Mouse (Mus musculus): ENCODE data around the gene Uqcc1. TPM values are rescaled to one million over a fixed set of nuclear protein-coding genes. Genes with fewer than 3 reads are reported as not detected.

Gene Uqcc1
- polyA plus RNA-seq, 1 experiment, result 30.0 TPM

DNA sequence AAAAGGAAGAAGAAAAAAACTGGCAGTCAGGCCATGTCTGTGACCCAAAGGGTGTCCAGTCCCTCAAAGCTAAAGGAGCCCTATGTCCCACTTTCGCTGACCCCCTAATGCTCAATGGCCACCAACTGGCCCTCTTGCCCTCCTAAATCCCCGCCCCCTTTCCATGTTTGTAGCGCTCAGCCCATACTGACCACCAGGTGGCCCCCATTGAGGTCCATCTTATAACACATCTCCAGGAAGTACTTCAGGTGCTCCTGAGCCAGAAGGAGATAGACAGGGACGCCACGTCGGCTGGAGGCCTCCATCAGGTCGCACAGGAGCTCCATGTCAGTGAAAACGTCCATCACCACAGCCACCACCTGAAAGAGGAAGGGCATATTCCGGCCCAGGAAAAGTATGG, 98.8 kb downstream of the Uqcc1 start:
- Histone ChIP-seq H3K36me3 (ENCODE audit: control insufficient read depth, insufficient read depth, low read length) (no peaks in the 10 kb centered on the region), H3K4me3 (ENCODE audit: control insufficient read depth, insufficient read depth, low read length) (no peak overlapping the region), H3K27ac (ENCODE audit: control insufficient read depth, insufficient read depth, low read length) (no peak overlapping the region), H3K27me3 (ENCODE audit: control insufficient read depth, insufficient read depth, low read length) (no peaks in the 10 kb centered on the region), H3K4me1 (replicated peaks; ENCODE audit: control insufficient read depth, insufficient read depth, low read length) (peaks cover 6% of the 10 kb centered on the region; the same call in 1 of the 2 replicates)
- 59% methylated on average over 9 of the region's 9 CpGs for WGBS
- no peak for DNase-seq
- TF ChIP-seq POLR2A (IDR thresholded peaks at IDR 0.05; ENCODE audit: control insufficient read depth, extremely low read depth, insufficient read depth, low read length, poor library complexity), result no peak
- TF ChIP-seq CTCF (IDR thresholded peaks at IDR 0.05; ENCODE audit: borderline replicate concordance, control insufficient read depth, extremely low read depth, insufficient read depth, low read length, poor library complexity), result no peak

DNA sequence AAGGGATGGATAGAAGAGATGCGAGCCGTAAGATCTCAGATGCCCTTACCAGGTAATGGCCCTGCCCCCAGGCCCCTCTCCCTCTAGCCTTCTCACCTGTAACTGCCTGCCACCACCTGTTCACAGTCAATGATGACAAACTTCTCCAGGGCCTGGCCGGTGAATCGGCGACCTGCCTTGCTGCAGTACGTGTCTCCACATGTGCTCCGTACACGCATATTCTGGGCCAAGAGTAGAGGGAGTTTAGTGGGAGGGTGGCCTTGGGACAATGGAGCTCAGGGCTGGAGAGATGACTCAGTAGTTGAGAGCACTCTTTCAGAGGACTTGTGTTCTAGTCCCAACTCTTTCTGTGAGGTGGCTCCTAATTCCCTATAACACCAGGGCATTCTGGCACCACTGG, 99.3 kb downstream of the Uqcc1 start:
- H3K4me3 ChIP-seq (ENCODE audit: control insufficient read depth, insufficient read depth, low read length), result no peak overlapping the region
- H3K27ac ChIP-seq (ENCODE audit: control insufficient read depth, insufficient read depth, low read length), result no peak overlapping the region
- H3K36me3 ChIP-seq (ENCODE audit: control insufficient read depth, insufficient read depth, low read length), result no peaks in the 10 kb centered on the region
- no peaks in the 10 kb centered on the region for H3K27me3 ChIP-seq (ENCODE audit: control insufficient read depth, insufficient read depth, low read length)
- DNase-seq, result no peak
- no peak for TF ChIP-seq CTCF (IDR thresholded peaks at IDR 0.05; ENCODE audit: borderline replicate concordance, control insufficient read depth, extremely low read depth, insufficient read depth, low read length, poor library complexity)
- TF ChIP-seq POLR2A (IDR thresholded peaks at IDR 0.05; ENCODE audit: control insufficient read depth, extremely low read depth, insufficient read depth, low read length, poor library complexity), result no peak
- WGBS, result 95% methylated on average over 8 of the region's 8 CpGs
- peaks cover 7% of the 10 kb centered on the region; the same call in 1 of the 2 replicates for H3K4me1 ChIP-seq (replicated peaks; ENCODE audit: control insufficient read depth, insufficient read depth, low read length)

DNA sequence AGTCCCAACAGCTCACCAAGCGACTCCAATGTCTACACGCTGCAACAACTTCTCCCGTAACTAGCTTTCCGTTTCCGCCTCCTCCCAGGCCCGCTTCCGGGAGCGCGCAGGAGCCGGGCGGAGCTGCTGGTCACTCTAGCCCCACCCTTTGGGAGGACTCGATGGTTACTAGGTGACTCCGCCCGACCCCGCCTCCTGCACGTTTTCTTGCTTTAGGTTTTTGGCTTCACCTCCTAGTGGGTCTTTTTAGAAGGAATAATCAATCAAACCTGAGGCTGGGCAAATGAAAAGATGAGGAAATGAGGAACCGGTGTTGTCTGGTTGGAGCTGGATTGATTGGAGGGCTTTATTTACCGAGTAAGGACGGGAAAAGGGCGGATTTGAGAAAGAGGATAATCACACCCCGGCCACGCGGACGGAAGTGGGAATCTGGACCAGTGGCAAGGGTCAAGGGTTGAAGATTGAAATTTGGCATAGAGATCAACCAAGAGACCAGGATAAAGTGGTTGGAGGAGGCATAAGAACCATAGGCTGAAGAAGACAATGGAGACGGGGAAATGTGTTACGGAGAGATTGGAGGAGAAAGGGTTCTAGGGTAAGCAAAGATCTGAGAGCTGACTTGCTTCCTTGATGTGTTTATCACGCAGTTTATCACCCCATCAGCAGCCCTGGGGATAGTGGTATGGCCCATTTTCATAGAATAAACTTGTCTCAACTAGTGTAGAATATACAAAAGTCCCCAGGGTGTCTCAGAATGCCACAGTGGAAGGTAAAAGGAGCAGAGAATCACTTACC, 103.3 kb downstream of the Uqcc1 start, which contains the start of gene Eif6:
TSS of gene Eif6 (minus strand) at position 296 of the 795 bp plus-strand sequence.
- Histone ChIP-seq H3K27ac (ENCODE audit: control insufficient read depth, insufficient read depth, low read length) (no peak within 1 kb of the TSS), H3K27me3 (ENCODE audit: control insufficient read depth, insufficient read depth, low read length) (no peaks in the 10 kb centered on the region), H3K4me1 (replicated peaks; ENCODE audit: control insufficient read depth, insufficient read depth, low read length) (peaks cover 10% of the 10 kb centered on the region; the same call in 1 of the 2 replicates), H3K4me3 (ENCODE audit: control insufficient read depth, insufficient read depth, low read length) (peak within 1 kb of the TSS; percentile 81), H3K36me3 (ENCODE audit: control insufficient read depth, insufficient read depth, low read length) (peaks cover 17% of the 10 kb centered on the region)
- TF ChIP-seq CTCF (IDR thresholded peaks at IDR 0.05; ENCODE audit: borderline replicate concordance, control insufficient read depth, extremely low read depth, insufficient read depth, low read length, poor library complexity), result no peak
- TF ChIP-seq POLR2A (IDR thresholded peaks at IDR 0.05; ENCODE audit: control insufficient read depth, extremely low read depth, insufficient read depth, low read length, poor library complexity), result peak; percentile 36; the same call in 1 of the 2 replicates
- WGBS, result 2% methylated on average over 27 of the region's 27 CpGs
- DNase-seq, result peak; percentile 87

DNA sequence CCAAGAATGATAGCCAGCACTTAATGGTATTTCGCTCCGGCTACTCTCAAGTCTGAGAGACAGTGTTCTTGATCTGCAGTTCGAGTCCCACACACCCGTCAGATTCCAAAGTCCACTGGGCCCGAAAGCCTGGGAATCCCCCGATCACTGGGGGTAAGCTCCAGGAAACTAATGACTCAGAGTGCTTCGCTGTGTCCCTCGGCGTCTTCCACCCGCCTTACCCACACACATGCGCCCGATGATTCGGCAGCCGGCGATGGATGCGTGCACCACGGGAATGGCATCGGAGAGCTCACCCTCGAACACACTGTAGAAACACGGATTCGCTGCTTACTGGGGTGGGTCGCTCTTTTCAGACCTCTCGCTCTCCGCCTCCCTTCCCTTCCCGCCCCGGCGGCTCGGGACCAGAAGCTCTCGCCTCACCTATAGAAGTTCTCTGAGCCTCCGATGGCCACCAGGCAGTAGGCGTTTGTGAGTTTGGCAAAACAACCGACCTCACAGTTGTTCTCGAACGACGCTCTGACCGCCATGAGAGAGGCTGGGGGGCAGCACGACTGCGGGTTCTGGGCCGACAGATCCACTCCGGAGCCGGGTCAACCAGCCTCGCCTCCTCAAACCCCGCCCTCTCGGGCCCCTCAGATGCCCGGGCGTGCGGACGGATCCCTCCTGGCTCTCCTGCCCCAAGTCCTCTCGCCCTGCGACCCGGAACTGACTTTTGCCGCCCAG, 104.0 kb downstream of the Uqcc1 start:
- no peak for TF ChIP-seq POLR2A (IDR thresholded peaks at IDR 0.05; ENCODE audit: control insufficient read depth, extremely low read depth, insufficient read depth, low read length, poor library complexity)
- TF ChIP-seq CTCF (IDR thresholded peaks at IDR 0.05; ENCODE audit: borderline replicate concordance, control insufficient read depth, extremely low read depth, insufficient read depth, low read length, poor library complexity), result no peak
- Histone ChIP-seq H3K27ac (ENCODE audit: control insufficient read depth, insufficient read depth, low read length) (no peak overlapping the region), H3K4me3 (ENCODE audit: control insufficient read depth, insufficient read depth, low read length) (peak overlapping the region; percentile 81), H3K4me1 (replicated peaks; ENCODE audit: control insufficient read depth, insufficient read depth, low read length) (peaks cover 10% of the 10 kb centered on the region; the same call in 1 of the 2 replicates), H3K27me3 (ENCODE audit: control insufficient read depth, insufficient read depth, low read length) (no peaks in the 10 kb centered on the region), H3K36me3 (ENCODE audit: control insufficient read depth, insufficient read depth, low read length) (peaks cover 22% of the 10 kb centered on the region)
- WGBS, result 3% methylated on average over 52 of the region's 52 CpGs
- DNase-seq, result no peak

DNA sequence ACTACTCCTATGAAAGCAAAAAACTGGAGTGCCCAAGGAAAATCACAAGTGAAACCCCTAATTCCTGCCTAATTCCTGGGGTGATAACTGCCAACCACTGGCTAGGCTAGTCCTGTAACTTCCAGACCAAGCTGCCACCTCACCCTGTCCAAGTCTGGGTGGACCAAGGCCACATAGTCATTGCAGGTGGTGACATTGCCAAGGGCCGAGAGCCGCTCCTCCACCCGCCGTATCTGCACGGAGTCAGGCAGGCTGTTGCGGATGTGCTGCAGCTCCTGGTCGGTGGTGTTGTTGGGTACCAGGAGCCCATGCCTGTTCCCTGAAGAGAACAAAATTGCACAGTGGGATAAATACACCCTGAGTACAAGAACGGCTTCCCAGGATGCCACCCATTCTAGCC, 106.4 kb downstream of the Uqcc1 start:
- no peak for DNase-seq
- peaks cover 22% of the 10 kb centered on the region for H3K36me3 ChIP-seq (ENCODE audit: control insufficient read depth, insufficient read depth, low read length)
- TF ChIP-seq CTCF (IDR thresholded peaks at IDR 0.05; ENCODE audit: borderline replicate concordance, control insufficient read depth, extremely low read depth, insufficient read depth, low read length, poor library complexity), result no peak
- no peak for TF ChIP-seq POLR2A (IDR thresholded peaks at IDR 0.05; ENCODE audit: control insufficient read depth, extremely low read depth, insufficient read depth, low read length, poor library complexity)
- no peak overlapping the region for H3K4me3 ChIP-seq (ENCODE audit: control insufficient read depth, insufficient read depth, low read length)
- 97% methylated on average over 8 of the region's 8 CpGs for WGBS
- no peak overlapping the region for H3K27ac ChIP-seq (ENCODE audit: control insufficient read depth, insufficient read depth, low read length)
- no peaks in the 10 kb centered on the region for H3K27me3 ChIP-seq (ENCODE audit: control insufficient read depth, insufficient read depth, low read length)
- peaks cover 17% of the 10 kb centered on the region; the same call in 1 of the 2 replicates for H3K4me1 ChIP-seq (replicated peaks; ENCODE audit: control insufficient read depth, insufficient read depth, low read length)

DNA sequence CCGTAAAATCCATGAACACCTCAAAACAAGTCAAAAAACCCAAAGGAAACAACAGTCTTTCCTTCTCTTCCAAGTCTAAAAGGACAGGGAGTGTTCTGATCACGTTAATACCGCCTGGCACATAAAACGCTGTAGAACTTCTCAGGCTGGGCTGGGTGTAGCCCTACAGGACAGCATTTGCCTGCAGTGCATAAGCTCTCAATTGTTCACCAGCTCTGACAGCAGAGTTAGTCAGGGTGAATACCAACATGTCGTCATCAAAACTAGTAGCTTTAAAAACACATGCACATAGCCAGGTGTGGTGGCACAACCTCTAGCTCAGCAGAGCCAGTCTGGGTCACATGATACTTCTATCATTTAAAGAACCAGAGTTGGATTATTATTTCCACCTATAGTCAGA, 109.3 kb downstream of the Uqcc1 start:
- Histone ChIP-seq H3K27me3 (ENCODE audit: control insufficient read depth, insufficient read depth, low read length) (no peaks in the 10 kb centered on the region), H3K4me1 (replicated peaks; ENCODE audit: control insufficient read depth, insufficient read depth, low read length) (peaks cover 14% of the 10 kb centered on the region), H3K4me3 (ENCODE audit: control insufficient read depth, insufficient read depth, low read length) (no peak overlapping the region), H3K36me3 (ENCODE audit: control insufficient read depth, insufficient read depth, low read length) (peaks cover 22% of the 10 kb centered on the region), H3K27ac (ENCODE audit: control insufficient read depth, insufficient read depth, low read length) (no peak overlapping the region)
- no peak for DNase-seq
- TF ChIP-seq CTCF (IDR thresholded peaks at IDR 0.05; ENCODE audit: borderline replicate concordance, control insufficient read depth, extremely low read depth, insufficient read depth, low read length, poor library complexity) (no peak), POLR2A (IDR thresholded peaks at IDR 0.05; ENCODE audit: control insufficient read depth, extremely low read depth, insufficient read depth, low read length, poor library complexity) (no peak)
- WGBS, result 92% methylated on average over 5 of the region's 5 CpGs

Data from thymus, adult 2 months (tissue).